Mouse (Mus musculus) testis, postnatal 14 days (tissue): ENCODE results near the gene Ppara.
"Not testable (repeated sequence)": the region's sequence is repeated elsewhere in the genome, so short reads cannot be mapped to it uniquely, and the experiment has no call there.

Source experiments
- DNase-seq: peaks from one replicate; pipeline ENCODE4 v3.0.0; 2021; ENCODE audit warnings: low spot score

The Ppara gene

GRCm38 (mm10) chr15:85757768-85758167 lies 23.0 kb downstream of the Ppara start:
- DNase-seq = no peak

DNA sequence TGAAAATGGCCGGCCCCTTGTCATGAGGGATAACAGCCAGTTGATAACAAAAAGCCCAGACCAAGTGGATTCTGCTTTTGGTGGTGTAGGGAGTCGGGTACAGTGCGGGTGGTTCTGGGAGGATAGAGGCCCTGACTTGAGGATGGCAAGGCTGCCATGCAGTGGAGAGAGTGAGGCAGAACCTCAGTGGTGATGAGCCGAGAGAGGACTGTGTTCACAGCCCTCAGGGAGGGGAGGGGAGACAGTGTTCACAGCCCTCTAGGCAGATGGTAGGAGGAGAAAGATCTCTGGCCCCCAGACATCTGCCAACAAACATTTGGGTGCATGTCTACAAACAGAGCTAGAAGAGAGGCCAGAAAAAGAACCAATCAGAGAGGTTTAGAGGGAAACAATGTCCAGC lies 28.0 kb downstream of the Ppara start:
- DNase-seq = no peak

- DNase-seq = no peak
Measured at GRCm38 (mm10) chr15:85765022-85765421, 30.2 kb downstream of the Ppara start.

- no peak for DNase-seq
Measured at GRCm38 (mm10) chr15:85766677-85767076, 31.9 kb downstream of the Ppara start.

DNA sequence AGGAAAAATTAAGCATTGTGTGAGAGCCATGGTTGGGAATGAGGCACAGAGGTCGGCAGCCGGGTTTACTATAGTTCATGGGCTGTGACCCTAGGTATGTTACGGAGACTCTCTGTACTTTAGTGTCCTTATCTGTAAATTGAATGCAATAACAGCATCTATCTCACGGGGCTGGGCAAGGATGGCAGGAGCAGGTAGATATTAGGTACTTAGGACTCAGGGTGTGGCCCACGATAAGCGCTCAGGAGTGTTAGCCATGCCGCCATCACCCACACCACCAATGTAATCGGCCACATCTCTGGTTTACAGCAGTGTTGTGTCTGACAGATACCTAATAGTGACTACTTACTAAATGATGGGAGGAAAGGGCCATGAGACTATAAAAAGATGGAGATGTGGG lies 34.2 kb downstream of the Ppara start:
- no peak for DNase-seq

DNA sequence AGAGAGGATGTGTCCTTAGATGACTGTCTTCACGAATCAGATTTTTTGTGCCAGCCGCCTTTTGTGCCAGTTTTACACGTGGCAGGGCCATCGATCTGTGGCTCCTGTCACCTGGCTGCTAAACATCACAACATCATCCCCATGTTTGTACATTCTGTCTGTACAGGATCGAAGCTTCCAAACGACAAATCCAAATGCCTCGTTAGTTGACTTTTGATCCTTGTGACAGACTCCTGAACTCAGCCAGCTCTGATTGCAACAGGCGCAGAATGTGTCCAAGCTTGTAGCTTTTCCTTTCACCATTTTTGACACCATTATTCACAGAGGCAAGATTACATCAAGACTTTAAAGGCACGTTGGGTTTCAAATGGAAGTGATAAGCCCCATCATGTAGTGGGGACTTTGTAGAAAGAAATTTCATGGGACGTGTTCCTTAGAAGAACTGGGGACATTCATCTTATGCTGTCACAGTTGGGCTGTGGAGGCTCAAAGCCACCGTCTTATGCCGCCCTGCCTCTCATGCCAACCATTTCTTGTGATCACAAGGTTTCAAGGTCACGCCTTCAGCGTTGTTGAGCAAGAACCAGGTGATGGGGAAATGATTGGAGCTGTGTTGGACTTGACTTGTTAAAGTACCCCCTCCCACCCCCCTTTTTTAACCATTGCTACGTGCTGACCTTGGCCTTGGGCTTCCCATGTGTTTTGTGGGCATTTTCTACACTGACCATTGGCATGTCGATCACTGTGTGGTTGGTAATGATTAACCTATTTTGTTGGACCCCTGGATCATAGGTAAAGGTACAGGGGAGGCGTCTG lies 36.7 kb downstream of the Ppara start:
- no peak for DNase-seq

GRCm38 (mm10) chr15:85772146-85772740 lies 37.5 kb downstream of the Ppara start:
- no peak for DNase-seq

DNA sequence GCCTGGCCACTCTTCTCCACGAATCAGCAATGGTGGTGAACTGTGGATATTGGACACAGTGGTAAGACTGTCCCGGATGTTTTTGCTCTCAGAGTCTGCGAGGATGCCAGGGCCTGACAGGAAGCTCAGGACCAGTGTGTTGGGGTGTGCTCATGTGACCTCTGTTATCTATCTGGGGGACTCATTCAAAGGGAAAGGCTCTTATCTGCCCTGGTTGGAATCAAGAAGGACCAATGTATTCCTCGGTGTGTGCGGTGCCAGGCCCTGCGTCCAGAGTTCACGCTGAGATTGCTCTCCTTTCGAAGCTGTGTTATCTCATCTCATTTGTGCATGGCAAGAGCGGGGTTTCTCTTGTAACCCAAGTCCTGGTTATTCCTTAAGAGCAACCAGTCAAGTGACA lies 39.6 kb downstream of the Ppara start:
- DNase-seq = no peak

- no peak for DNase-seq
Measured at GRCm38 (mm10) chr15:85775001-85775400, 40.2 kb downstream of the Ppara start.

DNA sequence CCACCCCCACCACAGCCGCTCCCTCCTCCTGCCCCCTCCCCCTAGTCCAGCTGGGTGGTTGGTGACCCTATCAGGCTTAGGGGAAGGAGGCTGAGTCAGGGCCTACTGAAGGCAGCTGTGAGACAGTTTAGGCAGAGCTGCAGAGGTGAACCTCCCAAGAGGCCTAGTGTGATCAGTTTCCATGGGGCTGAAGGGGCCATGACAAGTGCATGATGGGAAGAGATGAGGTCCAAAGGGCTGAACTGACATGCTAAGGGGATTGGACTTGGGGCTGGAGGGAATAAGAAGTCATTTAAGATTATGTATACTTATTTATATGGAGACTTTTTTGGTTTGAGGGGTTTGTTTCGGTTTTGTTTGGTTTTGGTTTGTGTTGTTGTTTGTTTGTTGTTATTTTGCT lies 41.5 kb downstream of the Ppara start:
- DNase-seq = no peak

- DNase-seq = peak; percentile 68
Measured at GRCm38 (mm10) chr15:85776771-85777170, 42.0 kb downstream of the Ppara start.

DNA sequence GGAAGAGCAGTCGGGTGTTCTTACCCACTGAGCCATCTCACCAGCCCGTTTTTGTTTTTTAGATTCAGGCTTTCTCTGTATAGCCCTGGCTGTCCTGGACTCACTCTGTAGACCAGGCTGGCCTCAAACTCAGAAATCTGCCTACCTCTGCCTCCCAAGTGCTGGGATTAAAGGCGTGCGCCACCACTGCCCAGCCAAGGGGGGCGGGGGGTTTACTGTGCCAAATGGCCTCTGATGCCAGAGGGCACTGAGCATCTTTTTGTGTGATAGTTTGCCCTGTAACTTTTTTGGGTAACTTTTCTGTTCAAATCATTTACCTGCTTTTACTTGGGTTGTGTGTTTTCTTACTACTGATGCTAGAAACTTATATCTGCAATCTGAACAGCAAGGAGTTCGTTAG lies 44.1 kb downstream of the Ppara start:
- not testable (repeated sequence) for DNase-seq

- no peak for DNase-seq
Measured at GRCm38 (mm10) chr15:85783146-85783545, 48.4 kb downstream of the Ppara start.

GRCm38 (mm10) chr15:85784341-85784740 lies 49.6 kb downstream of the Ppara start:
- DNase-seq = no peak

DNA sequence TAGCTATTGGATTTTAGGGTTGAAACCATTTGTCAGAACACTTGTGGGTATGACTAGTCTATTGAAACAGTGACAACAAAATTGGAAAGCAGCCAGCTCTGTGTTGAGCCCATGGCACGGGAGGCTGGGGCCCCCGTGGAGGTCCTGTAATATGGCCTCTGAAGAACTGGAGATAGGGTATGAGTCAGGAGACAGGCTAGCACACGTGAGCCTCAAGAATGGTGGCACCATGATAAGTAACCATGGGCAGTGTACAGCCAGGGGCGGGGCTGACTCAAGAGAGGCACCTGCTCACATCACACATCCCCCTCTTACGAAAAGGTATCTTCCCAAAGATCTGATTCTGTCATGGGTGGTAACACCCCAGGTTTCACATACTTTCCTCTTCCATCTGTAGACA lies 51.9 kb downstream of the Ppara start:
- no peak for DNase-seq

- DNase-seq = no peak
Measured at GRCm38 (mm10) chr15:85787482-85787881, 52.7 kb downstream of the Ppara start.

- no peak for DNase-seq
Measured at GRCm38 (mm10) chr15:85788051-85788450, 53.3 kb downstream of the Ppara start.

DNA sequence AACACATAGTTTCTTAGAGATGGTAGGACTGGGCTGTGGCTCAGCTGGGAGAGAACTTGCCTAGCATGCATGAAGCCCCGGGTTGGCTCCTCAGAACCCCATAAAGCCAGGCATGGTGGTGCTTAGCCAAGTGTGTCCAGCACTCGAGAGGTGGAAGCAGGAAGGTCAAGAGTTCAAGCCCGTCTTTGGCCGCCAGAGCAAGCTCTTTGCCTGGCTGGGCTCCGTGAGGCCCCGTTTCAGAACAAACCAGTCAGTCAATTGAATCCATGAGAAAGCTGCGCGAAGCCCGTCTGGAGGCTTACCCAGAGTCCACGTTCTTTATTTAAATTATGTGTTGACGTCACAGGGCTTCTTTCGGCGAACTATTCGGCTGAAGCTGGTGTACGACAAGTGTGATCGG lies 53.9 kb downstream of the Ppara start:
- DNase-seq = no peak

GRCm38 (mm10) chr15:85791449-85791848 lies 56.7 kb downstream of the Ppara start:
- no peak for DNase-seq

DNA sequence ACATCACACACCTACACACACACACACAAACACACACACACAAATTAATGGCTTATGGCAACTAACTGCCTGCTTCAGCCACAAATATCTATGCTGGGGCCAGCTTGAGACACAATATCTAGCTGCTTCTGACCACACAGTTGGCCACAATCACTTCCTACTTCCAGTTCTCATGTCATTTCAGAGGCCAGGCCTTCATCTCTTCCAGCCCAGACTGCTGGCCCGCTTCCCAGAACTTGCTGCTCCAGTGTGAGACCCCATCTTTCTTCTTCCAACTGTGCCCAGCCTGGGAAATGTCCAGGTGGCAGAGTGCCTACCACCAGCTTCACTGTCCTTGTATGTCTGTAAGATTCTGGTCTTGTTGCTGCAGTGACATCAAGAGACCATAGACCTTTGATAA lies 58.0 kb downstream of the Ppara start:
- DNase-seq = no peak

DNA sequence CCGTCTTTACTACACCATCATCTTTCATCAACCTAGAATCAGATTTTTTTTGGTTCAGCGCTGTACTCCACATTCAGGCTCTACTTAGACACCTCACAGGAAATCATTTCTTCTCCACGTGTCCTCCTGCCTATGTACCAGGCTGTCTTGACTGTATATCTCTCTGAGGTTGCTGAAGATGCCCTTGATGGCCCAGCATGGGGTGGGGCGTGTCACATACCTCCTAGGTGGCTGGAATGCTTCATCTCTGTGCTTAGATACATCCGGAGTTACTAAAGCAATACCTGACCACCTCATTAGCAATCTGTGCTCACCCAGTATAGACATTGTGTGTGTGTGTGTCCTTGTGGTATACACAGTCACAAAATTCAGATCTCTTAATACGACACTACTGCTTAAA lies 60.7 kb downstream of the Ppara start:
- no peak for DNase-seq

DNA sequence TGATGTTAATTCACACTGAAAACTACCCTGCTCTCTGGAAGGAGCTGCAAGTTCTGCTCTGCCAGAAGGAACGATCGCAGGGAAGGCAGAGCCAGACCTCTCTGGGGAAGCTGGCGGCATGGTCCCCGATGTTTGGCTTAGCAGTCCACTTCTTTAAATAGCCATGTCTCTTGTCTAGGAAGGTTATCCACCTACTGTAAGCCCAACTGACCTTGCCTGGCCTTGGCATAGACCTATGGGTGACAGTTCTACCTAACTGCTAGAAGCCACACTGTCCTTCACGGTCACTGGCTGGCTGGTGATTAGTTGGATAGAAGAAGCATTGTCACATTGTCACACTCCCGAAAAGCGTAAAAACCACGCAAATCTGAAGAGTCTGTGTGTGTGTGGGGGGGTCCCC lies 63.9 kb downstream of the Ppara start:
- no peak for DNase-seq

- no peak for DNase-seq
Measured at GRCm38 (mm10) chr15:85802931-85803330, 68.1 kb downstream of the Ppara start.

GRCm38 (mm10) chr15:85806886-85807285 lies 72.1 kb downstream of the Ppara start:
- no peak for DNase-seq
